Mouse (Mus musculus) gastrocnemius, postnatal 25 days (tissue): Measurements from ENCODE around the gene Gm9046. TPM values are rescaled to one million over a fixed set of nuclear protein-coding genes. Genes with fewer than 3 reads are reported as not detected.
"Not testable (repeated sequence)": the region's sequence is repeated elsewhere in the genome, so short reads cannot be mapped to it uniquely, and the experiment has no call there.

ENCODE experiments used
- DNase-seq: peaks from one replicate; pipeline ENCODE4 v3.0.0; 2022
- long read RNA-seq, 2 experiments: library from polyadenylated mRNA; stranded (forward); transcript quantifications; one replicate each; pipeline ENCODE4 v2.0.0; 2021
- total RNA-seq, 2 experiments: library from RNA; stranded (reverse); gene quantifications; 1 replicate in 1 of 2; 2 replicates in 1 of 2; pipeline ENCODE4 v1.2.3; 2021

The Gm9046 gene
- total RNA-seq = not detected
- long read RNA-seq, experiment 1 = 0 reads
- long read RNA-seq, experiment 2 = 0 reads

DNA sequence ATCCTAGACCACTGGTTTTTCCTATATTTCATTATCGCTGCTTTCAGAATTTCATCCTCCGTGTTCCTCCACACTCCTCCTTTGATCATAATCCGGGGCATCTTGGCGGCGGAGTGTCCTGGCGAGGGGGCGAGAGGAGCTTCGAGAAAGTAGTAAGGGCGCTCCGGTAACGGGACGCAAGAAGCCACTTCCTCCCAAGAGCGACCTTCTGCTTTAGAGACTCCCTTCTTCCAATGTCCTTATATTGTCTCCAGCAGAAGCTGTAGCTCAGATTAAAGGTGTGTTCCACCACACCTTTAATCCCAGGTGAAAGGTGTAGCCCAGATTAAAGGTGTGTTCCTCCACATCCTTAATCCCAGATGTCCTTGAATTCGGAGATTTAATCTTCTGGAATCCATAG lies at the start of gene Gm9046:
Gene Gm9046, minus strand, starts transcription at position 101 of the 400 bp plus-strand sequence.
- not testable (repeated sequence) for DNase-seq

DNA sequence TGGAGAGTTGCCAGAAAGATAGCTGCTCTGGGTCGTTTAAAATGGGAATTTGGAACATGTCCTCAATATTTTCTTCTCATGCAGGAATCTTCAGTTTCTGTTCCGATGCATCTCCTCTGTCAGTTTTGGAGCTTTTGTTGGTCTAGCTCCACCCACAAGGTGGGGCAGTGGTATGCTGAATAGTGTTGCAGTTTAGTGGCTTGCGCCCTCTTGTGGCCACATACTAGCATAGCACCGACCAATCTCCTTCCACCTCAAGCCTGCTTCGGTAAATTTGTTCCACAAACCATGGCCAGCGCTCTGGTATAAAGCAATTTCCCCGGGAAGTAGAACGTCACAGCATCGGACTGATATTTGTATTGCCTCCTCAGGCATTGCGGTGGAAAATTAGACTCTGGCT lies 27.4 kb upstream of the Gm9046 start:
- peak; percentile 71 for DNase-seq

DNA sequence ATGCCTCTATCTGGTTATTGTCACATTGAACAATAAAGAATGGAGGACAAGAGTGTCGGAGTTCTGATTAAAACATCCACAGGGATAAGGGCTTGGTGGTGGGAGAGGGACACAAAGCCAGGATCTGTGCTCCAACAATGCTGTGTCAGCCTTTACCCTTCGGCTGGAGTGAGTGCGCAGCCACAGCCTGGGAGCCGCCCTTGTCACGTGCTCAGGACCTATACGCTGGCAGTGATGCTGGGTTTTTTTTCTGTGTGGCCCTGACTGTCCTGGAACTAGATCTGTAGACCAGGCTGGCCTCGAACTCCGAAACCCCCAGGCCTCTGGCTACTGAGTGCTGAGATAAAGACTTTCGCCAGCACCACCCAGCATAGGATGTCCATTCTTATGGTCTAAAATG lies 26.5 kb upstream of the Gm9046 start:
- DNase-seq = no peak

DNA sequence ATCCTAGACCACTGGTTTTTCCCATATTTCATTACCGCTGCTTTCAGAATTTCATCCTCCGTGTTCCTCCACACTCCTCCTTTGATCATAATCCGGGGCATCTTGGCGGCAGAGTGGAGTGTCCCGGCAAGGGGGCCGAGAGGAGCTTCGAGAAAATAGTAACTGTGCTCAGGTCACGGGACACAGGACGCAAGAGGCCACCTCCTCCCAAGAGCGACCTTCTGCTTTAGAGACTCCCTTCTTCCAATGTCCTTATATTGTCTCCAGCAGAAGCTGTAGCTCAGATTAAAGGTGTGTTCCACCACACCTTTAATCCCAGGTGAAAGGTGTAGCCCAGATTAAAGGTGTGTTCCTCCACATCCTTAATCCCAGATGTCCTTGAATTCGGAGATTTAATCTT lies 10.9 kb upstream of the Gm9046 start, which contains the start of gene Gm9049:
Gene Gm9049, minus strand, starts transcription at position 101 of the 400 bp plus-strand sequence.
- not testable (repeated sequence) for DNase-seq

DNA sequence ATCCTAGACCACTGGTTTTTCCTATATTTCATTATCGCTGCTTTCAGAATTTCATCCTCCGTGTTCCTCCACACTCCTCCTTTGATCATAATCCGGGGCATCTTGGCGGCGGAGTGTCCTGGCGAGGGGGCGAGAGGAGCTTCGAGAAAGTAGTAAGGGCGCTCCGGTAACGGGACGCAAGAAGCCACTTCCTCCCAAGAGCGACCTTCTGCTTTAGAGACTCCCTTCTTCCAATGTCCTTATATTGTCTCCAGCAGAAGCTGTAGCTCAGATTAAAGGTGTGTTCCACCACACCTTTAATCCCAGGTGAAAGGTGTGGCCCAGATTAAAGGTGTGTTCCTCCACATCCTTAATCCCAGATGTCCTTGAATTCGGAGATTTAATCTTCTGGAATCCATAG lies 5.5 kb upstream of the Gm9046 start, which contains the start of gene Gm9048:
Gene Gm9048, minus strand, starts transcription at position 101 of the 400 bp plus-strand sequence.
- not testable (repeated sequence) for DNase-seq

DNA sequence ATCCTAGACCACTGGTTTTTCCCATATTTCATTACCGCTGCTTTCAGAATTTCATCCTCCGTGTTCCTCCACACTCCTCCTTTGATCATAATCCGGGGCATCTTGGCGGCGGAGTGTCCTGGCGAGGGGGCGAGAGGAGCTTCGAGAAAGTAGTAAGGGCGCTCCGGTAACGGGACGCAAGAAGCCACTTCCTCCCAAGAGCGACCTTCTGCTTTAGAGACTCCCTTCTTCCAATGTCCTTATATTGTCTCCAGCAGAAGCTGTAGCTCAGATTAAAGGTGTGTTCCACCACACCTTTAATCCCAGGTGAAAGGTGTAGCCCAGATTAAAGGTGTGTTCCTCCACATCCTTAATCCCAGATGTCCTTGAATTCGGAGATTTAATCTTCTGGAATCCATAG lies 5.3 kb downstream of the Gm9046 start, which contains the start of gene Gm9045:
Gene Gm9045, minus strand, starts transcription at position 101 of the 400 bp plus-strand sequence.
- not testable (repeated sequence) for DNase-seq

DNA sequence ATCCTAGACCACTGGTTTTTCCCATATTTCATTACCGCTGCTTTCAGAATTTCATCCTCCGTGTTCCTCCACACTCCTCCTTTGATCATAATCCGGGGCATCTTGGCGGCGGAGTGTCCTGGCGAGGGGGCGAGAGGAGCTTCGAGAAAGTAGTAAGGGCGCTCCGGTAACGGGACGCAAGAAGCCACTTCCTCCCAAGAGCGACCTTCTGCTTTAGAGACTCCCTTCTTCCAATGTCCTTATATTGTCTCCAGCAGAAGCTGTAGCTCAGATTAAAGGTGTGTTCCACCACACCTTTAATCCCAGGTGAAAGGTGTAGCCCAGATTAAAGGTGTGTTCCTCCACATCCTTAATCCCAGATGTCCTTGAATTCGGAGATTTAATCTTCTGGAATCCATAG lies 10.7 kb downstream of the Gm9046 start, which contains the start of gene Gm9044:
Gene Gm9044, minus strand, starts transcription at position 101 of the 400 bp plus-strand sequence.
- not testable (repeated sequence) for DNase-seq

DNA sequence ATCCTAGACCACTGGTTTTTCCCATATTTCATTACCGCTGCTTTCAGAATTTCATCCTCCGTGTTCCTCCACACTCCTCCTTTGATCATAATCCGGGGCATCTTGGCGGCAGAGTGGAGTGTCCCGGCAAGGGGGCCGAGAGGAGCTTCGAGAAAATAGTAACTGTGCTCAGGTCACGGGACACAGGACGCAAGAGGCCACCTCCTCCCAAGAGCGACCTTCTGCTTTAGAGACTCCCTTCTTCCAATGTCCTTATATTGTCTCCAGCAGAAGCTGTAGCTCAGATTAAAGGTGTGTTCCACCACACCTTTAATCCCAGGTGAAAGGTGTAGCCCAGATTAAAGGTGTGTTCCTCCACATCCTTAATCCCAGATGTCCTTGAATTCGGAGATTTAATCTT lies 16.2 kb downstream of the Gm9046 start, which contains the start of gene Gm9040:
Gene Gm9040, minus strand, starts transcription at position 101 of the 400 bp plus-strand sequence.
- DNase-seq = not testable (repeated sequence)

DNA sequence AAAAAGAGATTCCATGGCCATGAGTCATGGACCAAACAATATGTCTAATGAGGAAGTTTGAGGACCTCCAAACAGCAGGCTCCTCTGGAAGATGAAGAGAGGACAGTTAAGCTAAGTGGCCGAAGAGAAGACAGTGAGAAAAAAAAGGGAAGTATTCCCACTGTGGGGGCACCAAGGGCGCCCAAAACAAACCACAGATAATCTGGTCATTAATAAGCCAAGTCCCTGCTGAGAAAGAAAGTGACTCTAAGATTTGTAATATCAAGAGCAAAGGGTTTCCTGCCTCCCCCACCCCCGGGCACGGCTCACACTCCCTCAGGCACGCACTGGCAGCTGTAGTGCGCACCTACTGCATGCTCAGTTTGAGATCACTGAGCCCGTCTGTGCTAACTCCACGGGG lies 24.0 kb downstream of the Gm9046 start:
- no peak for DNase-seq

DNA sequence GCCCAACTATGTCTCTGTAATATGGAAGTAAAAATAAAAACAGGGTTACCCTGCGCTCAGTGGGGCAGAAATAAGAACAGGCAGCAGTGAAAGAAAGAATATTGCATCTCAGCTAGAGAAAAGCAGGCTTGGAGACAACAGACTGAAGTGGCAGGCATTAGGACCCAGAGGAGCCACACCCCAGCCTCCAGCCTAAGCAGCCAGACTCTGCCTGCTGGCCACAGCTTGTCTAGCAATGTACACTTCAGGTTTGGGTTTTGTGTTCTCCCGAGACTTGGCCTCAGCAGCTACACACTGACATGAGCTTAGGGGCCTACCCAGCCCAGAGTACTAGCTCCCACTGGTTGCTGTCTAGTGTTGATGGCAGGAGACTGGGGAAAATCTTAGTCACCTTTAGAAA lies 40.9 kb downstream of the Gm9046 start:
- not testable (repeated sequence) for DNase-seq

DNA sequence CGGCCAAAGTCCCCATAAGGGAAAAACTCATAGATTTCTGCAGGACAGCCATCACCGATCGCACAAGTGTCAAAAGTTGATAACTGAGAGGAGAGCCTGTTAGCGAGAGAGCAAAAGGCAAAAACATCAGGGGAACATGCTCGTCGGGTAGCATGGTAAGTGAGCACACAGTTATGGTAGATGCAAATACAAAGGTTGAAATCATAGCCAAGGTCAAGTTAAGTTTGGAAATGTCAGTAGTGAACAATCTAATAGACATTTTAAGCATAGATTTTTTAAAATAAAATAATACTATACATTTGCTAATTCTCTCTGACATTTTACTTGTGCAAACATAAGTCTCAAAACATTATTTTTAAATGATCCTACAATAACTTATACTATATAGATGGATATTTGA lies 48.1 kb downstream of the Gm9046 start, which contains the start of gene Iltifb:
Gene Iltifb, minus strand, starts transcription at position 101 of the 400 bp plus-strand sequence.
- no peak for DNase-seq

Other genes starting within 250 kb of the Gm9046 start
- 1 to 10 TPM; 1.5 to 2.5 TPM for gene Mdm1, start 201.4 kb downstream of the Gm9046 start, total RNA-seq
- not detected for gene Il22, start 138.3 kb downstream of the Gm9046 start, total RNA-seq
- under 1 TPM; 0.38 to 0.54 TPM for gene Gm32717, start 102.5 kb downstream of the Gm9046 start, total RNA-seq
- gene Gm32802, start 84.6 kb downstream of the Gm9046 start, total RNA-seq = under 1 TPM; 0.38 to 0.54 TPM
- gene Iltifb, start 48.2 kb downstream of the Gm9046 start, total RNA-seq = not detected
- gene Gm9040, start 16.3 kb downstream of the Gm9046 start, total RNA-seq = not detected
- not detected for gene Gm9044, start 10.8 kb downstream of the Gm9046 start, total RNA-seq
- gene Gm9045, start 5.4 kb downstream of the Gm9046 start, total RNA-seq = not detected
- gene Gm9048, start 5.4 kb upstream of the Gm9046 start, total RNA-seq = not detected
- gene Gm9049, start 10.8 kb upstream of the Gm9046 start, total RNA-seq = not detected
- gene Ifng, start 97.8 kb upstream of the Gm9046 start, total RNA-seq = not detected